Mouse (Mus musculus) right cerebral cortex, adult 2 months (tissue): Measurements from ENCODE around the gene Cfap46.
A peak's percentile ranks its signal among the peaks of the same experiment; 100 is the strongest.

Experiments
- DNase-seq, 2 experiments: peaks; one replicate each; pipeline ENCODE4 v3.0.0; 2021 to 2022; ENCODE audit warnings: low spot score in 2 of 2

Cfap46 gene

DNA sequence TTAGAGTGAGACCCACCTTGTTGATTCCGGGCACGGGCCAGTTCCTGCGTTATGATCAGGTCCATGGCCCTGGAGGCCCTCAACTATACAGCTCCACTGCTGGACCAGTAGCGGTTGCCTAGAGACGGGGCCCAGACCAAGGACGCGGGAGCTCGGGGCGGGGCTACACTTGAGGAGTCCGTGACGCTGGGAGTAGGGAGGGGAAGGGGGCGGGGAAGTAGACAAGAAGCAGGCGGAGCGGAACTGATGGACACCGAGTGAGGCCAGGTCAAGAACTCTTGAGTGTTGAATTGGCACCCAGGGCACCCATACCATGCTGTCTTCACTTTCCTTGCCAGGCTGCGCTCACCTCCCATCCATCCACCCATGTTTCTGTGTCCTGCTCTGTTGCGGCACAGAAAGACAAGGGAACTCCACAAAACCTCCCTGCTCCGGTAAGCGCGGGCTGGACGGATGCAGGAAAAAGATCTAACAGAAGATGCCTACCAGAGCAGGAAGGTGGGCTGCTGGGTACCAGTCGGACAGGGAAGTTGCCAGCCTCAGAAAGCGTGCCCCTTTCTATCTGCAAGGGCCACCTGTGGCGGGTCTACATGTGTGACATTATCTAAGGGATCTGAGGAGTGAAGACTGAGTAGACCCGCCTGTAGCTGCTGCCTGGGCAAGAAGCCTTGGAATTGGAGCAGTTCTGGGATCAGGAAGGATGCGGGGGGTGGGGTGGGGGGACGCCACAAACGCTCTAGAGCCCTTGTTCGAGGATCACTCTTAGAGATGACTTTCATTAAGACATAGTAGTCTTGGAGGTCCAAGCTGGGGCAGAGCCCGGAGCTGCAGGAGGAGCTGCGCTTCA lies at the start of gene Cfap46:
TSS of gene Cfap46 (minus strand) at position 112 of the 847 bp plus-strand sequence.
- peak; percentile 79 to 86 for DNase-seq

DNA sequence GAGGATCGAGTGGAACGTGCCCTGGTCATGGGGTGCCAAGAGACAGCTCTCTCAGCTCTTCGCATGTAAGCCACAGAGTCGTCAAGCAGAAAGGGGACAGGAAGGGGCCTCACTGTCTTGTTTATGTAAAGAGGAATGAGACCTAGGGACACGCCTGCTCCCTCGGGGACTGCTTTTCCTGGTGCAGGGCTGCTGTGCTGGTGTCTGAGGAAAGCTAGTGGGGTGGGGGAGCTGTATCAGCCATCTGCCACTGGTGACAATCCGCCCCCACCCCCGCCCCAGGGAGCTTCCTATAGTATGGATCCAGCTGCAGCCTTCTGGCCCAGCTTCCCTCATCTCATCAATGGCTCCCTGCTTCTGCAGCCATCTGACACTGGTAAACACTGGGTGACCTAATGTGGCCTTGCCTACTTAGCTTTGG lies 47.7 kb upstream of the Cfap46 start:
- no peak for DNase-seq

DNA sequence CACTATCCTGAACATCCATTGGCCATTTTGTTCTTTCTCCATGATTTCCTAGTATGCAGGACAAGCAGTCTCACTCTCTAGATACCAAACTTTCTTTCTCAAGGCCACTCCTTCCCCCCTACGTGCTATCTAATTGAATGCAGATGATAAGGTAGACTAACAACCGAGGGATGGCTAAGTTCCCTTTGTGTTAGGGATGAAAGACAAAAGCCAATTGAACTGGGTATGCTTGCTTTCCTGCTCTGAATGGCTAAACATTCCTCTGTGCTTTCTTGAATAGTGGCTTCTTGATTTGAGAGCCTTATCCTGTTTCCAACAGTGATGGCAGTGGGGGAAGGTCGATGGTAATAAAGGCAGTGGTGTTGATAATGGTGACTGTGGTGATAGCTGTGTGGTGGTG lies 43.5 kb upstream of the Cfap46 start:
- DNase-seq, result no peak

DNA sequence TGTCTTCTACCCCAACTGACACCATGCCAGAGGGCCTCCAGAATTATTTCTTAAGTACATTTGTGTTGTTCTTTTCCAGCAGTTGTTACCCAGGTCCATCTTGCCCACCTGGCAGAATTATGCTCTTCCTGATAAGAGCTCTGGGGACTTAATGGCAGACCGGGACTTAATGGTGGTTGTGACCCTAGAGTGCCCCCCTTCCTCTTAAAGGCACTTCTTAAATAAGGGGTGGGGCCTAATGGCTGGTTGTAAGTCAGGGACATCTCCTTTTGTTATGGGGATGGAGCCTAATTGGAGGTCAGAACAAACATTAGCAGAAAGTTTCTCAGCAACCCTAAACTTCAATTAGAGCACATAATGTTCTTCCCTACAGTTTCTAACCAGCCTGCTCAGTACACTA lies 42.0 kb upstream of the Cfap46 start:
- no peak for DNase-seq

DNA sequence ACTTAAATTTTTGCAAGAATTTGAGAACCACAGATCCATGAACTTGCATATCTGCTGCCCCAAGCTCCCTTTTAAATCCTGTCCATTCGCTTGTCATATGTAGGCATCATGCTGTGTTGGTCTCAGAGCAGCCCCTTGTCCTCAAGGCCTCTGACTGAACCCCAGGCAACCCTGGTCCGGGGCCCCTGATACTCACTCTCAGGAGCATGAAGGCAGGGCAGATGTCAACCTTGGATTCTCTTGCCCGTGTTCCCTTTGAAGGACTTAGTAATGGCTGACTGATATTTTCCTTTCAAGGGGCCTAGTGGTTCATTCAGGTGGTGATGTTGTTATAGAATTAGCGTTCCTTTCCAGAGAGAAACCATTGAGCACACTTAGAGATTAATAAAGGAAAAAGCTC lies 40.4 kb upstream of the Cfap46 start:
- DNase-seq, result no peak

DNA sequence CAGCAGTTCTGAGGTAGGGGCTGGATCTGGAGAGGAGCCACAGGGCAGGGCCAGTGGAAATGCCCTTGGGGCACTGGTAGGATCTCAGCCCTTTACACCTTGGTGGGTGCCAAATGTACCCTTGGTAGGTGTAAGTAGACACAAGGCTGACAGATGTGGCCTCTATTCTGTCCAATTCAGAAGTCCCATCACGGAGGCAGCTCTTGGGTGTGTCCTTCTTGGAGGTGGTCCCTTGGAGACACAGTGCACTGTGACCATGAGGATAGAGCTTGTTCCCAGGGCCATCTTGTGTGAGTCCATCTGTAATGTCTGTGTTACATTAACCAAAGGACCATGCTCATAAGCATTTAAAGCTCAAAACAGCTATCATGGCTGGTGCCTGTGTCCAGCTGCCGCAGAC lies 37.6 kb upstream of the Cfap46 start:
- no peak for DNase-seq

DNA sequence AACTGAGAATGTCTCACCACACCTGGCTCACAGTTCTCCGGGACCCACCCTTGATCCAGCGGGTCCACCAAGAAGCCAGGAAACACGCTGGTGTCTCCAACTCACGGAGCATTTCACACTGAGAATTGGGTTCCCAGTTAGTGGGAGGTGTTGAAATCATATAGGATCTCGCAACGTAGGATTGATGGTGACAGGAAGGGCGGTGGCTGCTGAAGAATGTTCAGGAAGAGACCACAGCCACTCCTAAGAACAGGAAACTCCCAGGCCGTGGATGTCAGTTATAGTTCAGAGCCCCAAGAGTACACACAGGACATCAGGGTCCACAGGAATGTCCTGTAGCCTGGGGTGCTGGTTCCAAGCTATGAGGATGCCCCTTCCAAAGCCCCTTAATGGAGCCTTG lies 34.2 kb upstream of the Cfap46 start:
- DNase-seq, result no peak

DNA sequence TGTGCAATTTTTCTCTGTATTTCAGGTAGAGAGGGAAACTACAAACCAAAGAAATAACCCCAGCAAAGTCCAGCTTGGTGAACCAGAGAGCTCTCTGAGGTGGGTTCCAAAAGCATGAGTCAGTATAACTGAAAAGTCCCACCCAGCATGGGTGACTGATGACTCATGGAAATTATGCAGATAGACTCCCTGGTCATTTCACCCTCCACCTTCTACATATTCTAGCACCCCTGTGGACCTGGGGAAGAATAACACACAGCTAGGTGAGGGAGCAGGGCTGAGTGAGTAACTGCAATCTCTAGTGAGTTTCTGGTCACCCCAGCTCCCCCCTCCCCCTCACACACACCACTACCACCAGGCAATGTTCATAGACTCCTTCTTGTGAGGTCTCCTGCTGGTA lies 28.2 kb upstream of the Cfap46 start:
- DNase-seq, result no peak

DNA sequence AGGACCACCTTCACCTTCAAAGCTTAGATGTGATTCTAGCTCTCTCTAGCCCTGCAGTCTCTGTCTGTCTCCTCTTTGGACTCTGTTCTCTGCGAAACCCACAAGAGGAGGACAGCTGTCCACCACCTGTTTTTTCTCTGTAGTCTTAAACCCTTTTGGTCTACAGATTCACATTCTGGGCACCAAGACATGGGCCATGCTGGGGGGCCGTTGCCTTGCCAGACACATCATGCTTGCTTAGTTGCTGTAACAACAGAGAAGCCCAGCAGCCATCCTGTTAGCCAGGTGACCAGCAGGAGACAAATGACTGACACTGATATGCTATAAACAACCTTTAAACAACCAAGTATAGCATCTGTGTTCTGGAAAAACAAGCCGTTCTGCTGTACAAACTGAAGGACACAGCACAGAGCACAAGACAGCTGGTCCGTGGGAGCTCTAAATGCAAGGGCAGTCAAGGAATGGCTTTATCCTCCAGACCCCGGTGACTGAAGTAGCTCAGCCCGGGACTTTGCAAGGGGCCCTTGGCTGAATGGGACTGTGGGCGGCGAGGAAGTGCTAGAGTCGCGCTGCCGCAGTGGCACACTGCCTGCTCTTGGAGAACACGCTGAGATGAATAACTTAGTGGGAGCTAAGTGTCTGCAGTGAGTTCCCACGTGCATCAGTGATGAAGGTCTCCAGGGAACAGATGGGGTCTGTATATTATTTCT lies 22.9 kb upstream of the Cfap46 start:
- peak; percentile 64 to 69 for DNase-seq

DNA sequence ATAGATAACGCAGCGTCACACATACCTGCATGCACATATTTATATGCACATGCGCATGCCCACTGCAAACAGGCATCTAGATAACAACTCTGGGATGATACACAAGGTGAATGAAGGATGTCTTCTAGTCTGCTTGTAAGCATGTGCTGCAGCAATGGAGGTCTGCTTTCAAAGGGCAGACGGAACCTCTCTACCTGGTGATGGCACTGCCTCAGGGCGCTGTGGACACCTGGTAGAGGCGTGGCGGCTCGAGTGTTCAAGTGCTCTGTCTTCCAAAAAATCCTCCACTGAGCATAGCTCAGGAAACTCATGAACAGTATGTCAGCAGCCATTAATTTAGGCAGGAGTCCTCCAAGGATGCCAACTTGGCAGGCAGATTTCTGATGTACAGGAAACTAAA lies 22.2 kb upstream of the Cfap46 start:
- DNase-seq, result no peak

DNA sequence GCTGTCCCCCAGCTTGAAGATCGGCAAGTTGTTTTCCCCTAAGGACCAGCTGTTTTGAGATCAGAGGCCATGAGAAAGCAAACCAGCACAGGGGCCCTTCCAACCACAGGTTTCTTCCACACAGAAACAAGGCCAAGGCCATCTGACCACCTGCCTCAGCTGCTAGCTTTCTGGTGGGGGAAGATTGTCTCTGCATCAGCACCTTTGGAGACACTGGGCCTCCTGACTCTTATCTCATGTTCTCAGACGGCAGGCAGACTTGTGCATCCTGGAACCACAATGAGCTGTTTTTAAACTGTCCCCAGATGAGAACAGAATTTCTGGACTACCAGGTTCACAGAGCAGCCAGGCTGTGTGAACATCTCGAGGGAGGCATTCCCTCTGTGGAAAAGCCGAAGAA lies 21.5 kb upstream of the Cfap46 start:
- no peak for DNase-seq

DNA sequence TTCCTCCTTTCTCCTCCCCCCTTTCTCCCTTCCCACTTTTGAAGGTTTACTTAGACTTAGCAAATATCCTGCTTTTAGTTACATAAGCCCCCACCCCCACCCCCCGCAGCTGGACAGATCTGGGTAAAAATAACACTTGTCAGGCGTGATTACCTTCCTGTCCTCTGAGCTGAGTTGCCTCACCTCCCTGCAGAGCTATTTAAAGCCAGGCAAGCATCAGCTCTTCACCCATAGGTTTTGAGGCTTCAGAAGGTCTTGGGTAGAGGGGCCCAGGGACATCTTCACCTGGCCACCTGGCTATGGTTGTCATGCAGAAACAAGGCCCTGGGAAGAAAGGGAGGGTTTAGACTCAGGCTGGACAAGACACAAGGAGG lies 20.2 kb upstream of the Cfap46 start:
- no peak for DNase-seq

DNA sequence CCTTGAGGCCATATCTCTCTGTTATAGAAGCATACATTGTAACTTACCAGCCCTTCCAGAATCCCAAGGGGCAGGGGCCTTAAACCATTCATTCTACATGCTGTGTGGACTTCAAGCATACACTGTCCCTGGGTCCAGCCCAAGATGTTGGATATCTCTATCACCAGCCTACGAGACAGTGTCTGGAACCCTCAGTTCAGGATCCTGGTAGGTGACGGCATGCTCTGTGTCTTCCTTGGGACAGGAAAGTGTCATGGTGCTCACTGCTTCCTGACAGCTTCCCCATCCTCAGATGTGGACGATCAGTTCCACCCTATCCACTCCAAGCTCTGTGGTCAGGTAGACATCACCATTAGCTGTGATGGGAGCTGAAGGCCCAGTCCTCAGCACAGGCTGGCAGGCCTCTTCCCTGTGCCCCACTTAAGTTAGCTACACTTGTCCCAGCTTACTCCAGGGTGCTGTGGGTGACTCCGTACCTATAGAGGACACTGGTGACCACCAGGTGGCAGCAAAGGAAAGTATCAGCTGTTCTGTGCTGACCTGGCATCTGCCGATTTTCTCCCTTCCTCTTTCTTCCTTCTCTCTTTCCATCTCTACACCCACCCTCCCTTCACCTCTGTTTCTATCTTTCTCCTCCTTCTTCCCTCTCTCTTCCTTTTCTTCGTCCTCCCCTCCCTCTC lies 19.7 kb upstream of the Cfap46 start:
- peak; percentile 93 for DNase-seq

DNA sequence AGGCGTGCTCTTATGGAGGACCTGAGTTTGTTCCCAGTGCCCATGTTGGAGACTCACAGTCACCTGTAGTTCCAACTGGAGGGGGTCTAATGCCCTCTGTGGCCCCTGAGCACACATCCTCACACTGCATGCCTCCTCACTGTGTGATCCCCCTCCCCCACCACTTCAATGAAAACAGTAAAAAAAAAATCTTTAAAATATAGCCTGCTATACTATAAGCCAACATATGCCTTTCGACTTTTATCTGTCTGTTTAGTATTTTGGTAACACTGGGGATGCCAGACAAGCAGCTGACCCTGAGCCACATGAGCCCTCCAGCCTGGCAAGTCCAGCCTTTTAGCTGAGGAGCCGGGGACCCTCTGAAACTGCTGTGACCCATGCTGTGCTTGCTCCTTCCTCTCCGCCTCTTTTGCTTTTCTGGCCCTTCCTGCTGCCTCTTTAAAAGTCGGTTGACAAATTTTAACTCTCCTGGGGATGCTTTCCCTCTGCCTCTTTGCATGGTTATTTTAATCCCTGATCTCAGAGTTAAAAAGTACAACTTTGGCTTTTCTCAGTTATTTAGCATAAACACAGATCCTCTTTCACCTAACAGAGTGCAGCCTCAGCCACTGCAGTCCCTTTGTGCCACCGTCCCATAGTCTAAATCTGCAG lies 18.2 kb upstream of the Cfap46 start:
- no peak for DNase-seq

DNA sequence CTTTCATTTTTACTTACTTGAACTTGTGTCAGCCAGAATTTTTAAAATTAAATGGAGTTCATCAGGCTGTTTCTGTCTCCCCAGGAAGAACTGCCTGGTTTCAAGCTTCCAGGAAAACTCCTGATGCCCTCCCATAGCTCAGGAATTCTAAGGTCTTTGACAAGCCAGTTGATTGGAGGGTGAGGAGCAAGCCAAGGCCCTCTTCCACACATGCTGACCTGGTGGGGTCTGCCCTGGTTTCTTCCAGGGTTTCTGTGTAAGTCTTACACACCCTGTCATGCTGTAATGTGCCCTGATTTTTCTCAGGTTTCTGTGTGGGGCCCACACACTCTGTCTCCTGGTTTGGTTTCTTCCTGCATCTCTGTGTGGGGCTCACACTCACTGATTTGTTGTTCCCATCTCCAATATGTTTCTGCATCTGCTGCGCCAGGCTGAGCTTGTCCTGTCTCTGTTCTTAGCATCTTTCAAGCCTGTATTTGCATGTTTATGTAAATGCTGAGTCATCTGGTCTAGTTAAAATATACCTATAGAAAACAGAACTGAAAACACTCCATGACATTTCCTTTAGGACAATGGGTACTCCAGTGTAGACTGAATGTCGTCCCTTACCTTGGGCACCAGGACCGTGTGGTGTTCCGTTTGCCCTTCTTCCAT lies 9.2 kb upstream of the Cfap46 start:
- DNase-seq, result peak; percentile 66 to 76

DNA sequence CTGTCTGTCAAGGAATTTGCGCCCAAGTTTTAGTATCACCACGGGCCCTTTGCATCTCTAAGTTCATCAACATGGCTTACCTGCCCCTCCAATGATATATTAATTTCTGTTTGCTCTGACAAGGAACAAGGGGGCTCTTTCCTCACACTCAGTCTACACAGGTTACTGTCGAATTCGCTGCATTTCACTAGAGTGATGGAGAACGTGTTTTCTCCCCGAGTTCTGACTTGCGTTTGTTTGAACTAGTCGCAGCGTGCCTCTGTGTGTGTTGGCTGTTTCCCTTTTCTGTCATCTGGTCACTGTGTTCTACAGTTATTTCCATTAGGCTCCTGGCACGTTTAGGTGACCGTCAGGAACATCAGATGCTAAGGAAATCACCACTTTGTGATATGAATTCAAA lies 8.6 kb upstream of the Cfap46 start:
- DNase-seq, result no peak

DNA sequence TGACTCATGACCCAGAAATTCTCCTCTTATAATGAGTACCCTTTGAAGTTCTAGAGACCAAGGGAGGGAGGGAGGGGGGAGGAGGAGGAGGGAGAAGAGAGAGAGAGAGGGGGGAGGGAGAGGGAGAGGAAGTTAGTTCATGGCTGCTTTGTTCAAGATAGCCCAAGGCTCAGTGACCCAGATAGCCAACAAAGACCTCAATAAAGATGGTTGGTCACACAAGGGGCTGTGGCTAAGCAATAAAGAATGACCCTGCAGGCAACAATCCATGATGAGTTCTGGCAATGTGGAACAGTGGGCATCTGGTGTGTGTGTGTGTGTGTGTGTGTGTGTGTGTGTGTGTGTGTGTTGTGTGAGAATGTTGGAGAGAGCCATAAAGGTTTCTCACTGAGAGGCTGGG lies 1.7 kb upstream of the Cfap46 start:
- DNase-seq, result no peak

DNA sequence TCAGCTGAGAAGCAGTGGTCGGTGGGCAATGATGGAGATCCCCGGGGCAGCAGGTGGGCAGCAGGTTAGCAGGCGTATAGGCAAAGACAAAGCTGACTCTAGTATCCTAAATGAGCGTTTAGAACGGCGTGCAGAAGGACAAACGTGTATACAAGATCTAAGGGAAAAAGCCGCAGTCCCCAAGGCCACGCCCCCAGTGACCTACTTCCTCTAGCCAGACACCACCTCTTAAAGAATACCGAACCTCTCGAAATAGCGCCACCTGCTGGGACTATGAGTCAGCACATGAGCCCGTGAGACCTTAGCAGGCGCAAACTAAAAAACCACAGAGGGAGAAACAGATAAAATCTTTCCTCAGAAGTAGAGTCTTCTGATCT lies 924 bp upstream of the Cfap46 start:
- DNase-seq, result peak; percentile 95 to 96

DNA sequence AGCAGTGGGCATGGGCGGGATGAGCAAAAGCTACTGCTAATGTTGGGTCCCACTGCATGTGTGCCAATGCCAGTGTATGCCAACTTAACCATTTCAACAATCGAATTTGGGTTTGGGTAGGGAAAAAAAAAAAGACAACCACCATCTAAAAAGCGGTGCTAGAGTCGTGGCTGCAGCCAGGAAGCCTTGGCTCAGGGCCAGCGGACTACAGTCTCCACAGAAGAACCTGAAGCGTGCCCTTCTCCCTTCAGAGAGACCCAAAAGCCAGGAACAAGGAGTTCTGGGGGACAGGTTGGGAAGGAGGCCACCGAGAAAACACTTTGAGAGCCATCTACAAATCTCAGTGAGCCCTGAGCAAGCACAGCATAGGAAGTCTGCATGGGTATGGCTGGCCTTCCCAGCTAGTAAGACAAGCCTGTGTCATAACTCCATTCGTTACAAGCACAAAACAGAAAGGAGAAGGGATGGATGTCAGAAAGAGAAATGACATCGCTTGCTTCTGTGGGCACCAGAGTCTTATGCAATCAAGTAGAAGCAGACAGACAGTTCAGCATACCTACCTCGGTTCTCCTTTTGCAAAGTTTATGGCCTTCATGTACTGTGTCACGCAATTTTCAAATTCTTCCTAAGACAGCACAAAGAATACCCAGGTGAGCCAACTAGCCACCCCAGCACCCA lies 1.6 kb downstream of the Cfap46 start:
- no peak for DNase-seq

DNA sequence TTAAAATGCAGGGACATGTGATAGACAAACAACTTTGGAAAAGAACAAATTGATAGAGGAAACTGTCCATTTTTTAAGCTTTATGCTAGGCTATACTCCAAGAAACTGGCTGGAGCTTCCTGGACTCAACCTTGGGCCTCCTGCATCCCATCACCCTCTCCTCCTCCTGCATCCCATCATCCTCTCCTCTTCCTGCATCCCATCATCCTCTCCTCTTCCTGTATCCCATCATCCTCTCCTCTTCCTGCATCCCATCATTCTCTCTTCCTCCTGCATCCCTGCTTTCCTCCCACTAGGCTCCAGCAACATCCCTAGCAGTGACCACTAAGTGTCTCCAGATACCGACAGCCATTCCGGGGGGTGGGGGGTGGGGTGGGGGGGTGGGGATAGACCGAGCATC lies 7.2 kb downstream of the Cfap46 start:
- DNase-seq, result no peak

DNA sequence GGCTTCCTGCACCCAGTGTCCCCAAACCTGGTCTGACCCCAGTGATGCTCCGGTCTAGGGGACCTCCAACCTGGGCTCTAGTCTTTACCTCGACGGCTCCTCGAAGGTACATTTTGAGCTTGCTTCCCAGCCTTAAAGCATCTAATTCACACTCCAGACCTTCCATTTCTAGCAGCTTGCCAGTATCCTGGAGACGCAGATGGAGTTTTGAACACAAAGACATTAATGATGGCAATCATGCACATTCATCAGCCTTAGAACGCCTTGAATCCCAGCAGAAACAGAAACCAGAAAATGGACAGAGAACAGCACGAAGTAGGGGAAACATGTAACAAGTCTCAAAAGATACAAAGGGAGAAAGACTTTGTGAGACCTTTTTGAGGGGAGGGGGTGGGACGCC lies 16.7 kb downstream of the Cfap46 start:
- DNase-seq, result peak in 1 of 2 experiments; percentile 20
